Mouse (Mus musculus): ENCODE measurements at regions not wholly inside any gene's neighbourhood (a gene's known extent, or its start where the extent isn't known, plus 50 kb on each side); places are given as distances from the start of the nearest gene placed in this dataset.
"Not testable (repeated sequence)": the region's sequence is repeated elsewhere in the genome, so short reads cannot be mapped to it uniquely, and the experiment has no call there.

- Histone ChIP-seq H3K9ac (no peak overlapping the region), H3K27me3 (no peaks in the 10 kb centered on the region), H3K4me1 (no peaks in the 10 kb centered on the region), H3K4me2 (replicated peaks) (no peak overlapping the region), H3K4me3 (replicated peaks) (no peak overlapping the region), H3K9me3 (replicated peaks) (no peaks in the 10 kb centered on the region), H3K36me3 (no peaks in the 10 kb centered on the region), H3K27ac (replicated peaks) (no peak overlapping the region)
- WGBS, result 69% methylated on average over 3 of the region's 3 CpGs
- ATAC-seq (ENCODE audit: insufficient number of reproducible peaks, low FRiP score, low TSS enrichment, low read depth), result no peak
These were observed 467.3 kb upstream of the Slc35b3 start for GRCm38 (mm10) chr13:39427996-39428395.

GRCm38 (mm10) chr13:39425944-39426343, 465.3 kb upstream of the Slc35b3 start:
- no peak for ATAC-seq (ENCODE audit: insufficient number of reproducible peaks, low FRiP score, low TSS enrichment, low read depth)
- no peak overlapping the region for H3K4me3 ChIP-seq (replicated peaks)
- H3K9me3 ChIP-seq (replicated peaks), result no peaks in the 10 kb centered on the region
- 67% methylated on average over 6 of the region's 6 CpGs for WGBS
- no peaks in the 10 kb centered on the region for H3K27me3 ChIP-seq
- no peak overlapping the region for H3K9ac ChIP-seq
- H3K36me3 ChIP-seq, result no peaks in the 10 kb centered on the region
- no peak overlapping the region for H3K4me2 ChIP-seq (replicated peaks)
- no peak overlapping the region for H3K27ac ChIP-seq (replicated peaks)
- H3K4me1 ChIP-seq, result no peaks in the 10 kb centered on the region

- no peak overlapping the region for H3K27ac ChIP-seq (replicated peaks)
- no peaks in the 10 kb centered on the region for H3K36me3 ChIP-seq
- no peak overlapping the region for H3K4me2 ChIP-seq (replicated peaks)
- ATAC-seq (ENCODE audit: insufficient number of reproducible peaks, low FRiP score, low TSS enrichment, low read depth), result no peak
- no peaks in the 10 kb centered on the region for H3K4me1 ChIP-seq
- 34% methylated on average over 7 of the region's 7 CpGs for WGBS
- H3K27me3 ChIP-seq, result no peaks in the 10 kb centered on the region
- no peak overlapping the region for H3K9ac ChIP-seq
- H3K9me3 ChIP-seq (replicated peaks), result no peaks in the 10 kb centered on the region
- H3K4me3 ChIP-seq (replicated peaks), result no peak overlapping the region
These were observed 457.5 kb upstream of the Slc35b3 start for GRCm38 (mm10) chr13:39418127-39418526.

GRCm38 (mm10) chr13:39411471-39412251, 451.0 kb upstream of the Slc35b3 start:
- no peaks in the 10 kb centered on the region for H3K4me1 ChIP-seq
- 56% methylated on average over 14 of the region's 14 CpGs for WGBS
- no peak overlapping the region for H3K27ac ChIP-seq (replicated peaks)
- ATAC-seq (ENCODE audit: insufficient number of reproducible peaks, low FRiP score, low TSS enrichment, low read depth), result no peak
- no peaks in the 10 kb centered on the region for H3K9me3 ChIP-seq (replicated peaks)
- no peak overlapping the region for H3K9ac ChIP-seq
- H3K27me3 ChIP-seq, result no peaks in the 10 kb centered on the region
- no peak overlapping the region for H3K4me3 ChIP-seq (replicated peaks)
- H3K4me2 ChIP-seq (replicated peaks), result no peak overlapping the region
- no peaks in the 10 kb centered on the region for H3K36me3 ChIP-seq

GRCm38 (mm10) chr13:39392589-39392988, 431.9 kb upstream of the Slc35b3 start:
- H3K9me3 ChIP-seq (replicated peaks), result no peaks in the 10 kb centered on the region
- H3K27ac ChIP-seq (replicated peaks), result no peak overlapping the region
- no peaks in the 10 kb centered on the region for H3K36me3 ChIP-seq
- no peak overlapping the region for H3K9ac ChIP-seq
- ATAC-seq (ENCODE audit: insufficient number of reproducible peaks, low FRiP score, low TSS enrichment, low read depth), result no peak
- H3K4me2 ChIP-seq (replicated peaks), result no peak overlapping the region
- no peaks in the 10 kb centered on the region for H3K27me3 ChIP-seq
- no peak overlapping the region for H3K4me3 ChIP-seq (replicated peaks)
- 88% methylated on average over 3 of the region's 3 CpGs for WGBS
- H3K4me1 ChIP-seq, result no peaks in the 10 kb centered on the region

- H3K4me1 ChIP-seq; H3K9ac ChIP-seq; ATAC-seq (ENCODE audit: insufficient number of reproducible peaks, low FRiP score, low TSS enrichment, low read depth); H3K27me3 ChIP-seq; H3K27ac ChIP-seq (replicated peaks); H3K36me3 ChIP-seq; H3K4me3 ChIP-seq (replicated peaks); H3K4me2 ChIP-seq (replicated peaks); H3K9me3 ChIP-seq (replicated peaks): not testable (repeated sequence)
- WGBS, result 68% methylated on average over 1 of the region's 1 CpGs
These were observed 431.5 kb upstream of the Slc35b3 start for GRCm38 (mm10) chr13:39392151-39392550.

- no peaks in the 10 kb centered on the region for H3K4me1 ChIP-seq
- 73% methylated on average over 8 of the region's 8 CpGs for WGBS
- H3K27ac ChIP-seq (replicated peaks), result no peak overlapping the region
- H3K9me3 ChIP-seq (replicated peaks), result no peaks in the 10 kb centered on the region
- no peaks in the 10 kb centered on the region for H3K36me3 ChIP-seq
- no peak overlapping the region for H3K9ac ChIP-seq
- no peak overlapping the region for H3K4me3 ChIP-seq (replicated peaks)
- H3K27me3 ChIP-seq, result no peaks in the 10 kb centered on the region
- no peak for ATAC-seq (ENCODE audit: insufficient number of reproducible peaks, low FRiP score, low TSS enrichment, low read depth)
- H3K4me2 ChIP-seq (replicated peaks), result no peak overlapping the region
These were observed 416.0 kb upstream of the Slc35b3 start for GRCm38 (mm10) chr13:39376677-39377076.

GRCm38 (mm10) chr13:39376269-39376668, 415.6 kb upstream of the Slc35b3 start:
- H3K4me2 ChIP-seq (replicated peaks), result no peak overlapping the region
- no peak overlapping the region for H3K27ac ChIP-seq (replicated peaks)
- H3K36me3 ChIP-seq, result no peaks in the 10 kb centered on the region
- H3K4me1 ChIP-seq, result no peaks in the 10 kb centered on the region
- H3K27me3 ChIP-seq, result no peaks in the 10 kb centered on the region
- 50% methylated on average over 6 of the region's 6 CpGs for WGBS
- H3K9ac ChIP-seq, result no peak overlapping the region
- H3K9me3 ChIP-seq (replicated peaks), result no peaks in the 10 kb centered on the region
- no peak overlapping the region for H3K4me3 ChIP-seq (replicated peaks)
- no peak for ATAC-seq (ENCODE audit: insufficient number of reproducible peaks, low FRiP score, low TSS enrichment, low read depth)

- no peak overlapping the region for H3K9ac ChIP-seq
These were observed 411.9 kb upstream of the Slc35b3 start for GRCm38 (mm10) chr13:39372565-39372964.

GRCm38 (mm10) chr13:39363637-39364036, 403.0 kb upstream of the Slc35b3 start:
- H3K9ac ChIP-seq, result no peak overlapping the region
- no peaks in the 10 kb centered on the region for H3K27me3 ChIP-seq
- H3K4me3 ChIP-seq (replicated peaks), result no peak overlapping the region
- H3K9me3 ChIP-seq (replicated peaks), result no peaks in the 10 kb centered on the region
- WGBS, result 57% methylated on average over 4 of the region's 4 CpGs
- H3K27ac ChIP-seq (replicated peaks), result no peak overlapping the region
- ATAC-seq (ENCODE audit: insufficient number of reproducible peaks, low FRiP score, low TSS enrichment, low read depth), result no peak
- H3K4me2 ChIP-seq (replicated peaks), result no peak overlapping the region
- H3K4me1 ChIP-seq, result no peaks in the 10 kb centered on the region
- no peaks in the 10 kb centered on the region for H3K36me3 ChIP-seq

More at GRCm38 (mm10) chr13:39372565-39372964, 411.9 kb upstream of the Slc35b3 start:
- Histone ChIP-seq H3K4me2 (replicated peaks) (no peak overlapping the region), H3K9me3 (replicated peaks) (no peaks in the 10 kb centered on the region), H3K27me3 (no peaks in the 10 kb centered on the region), H3K27ac (replicated peaks) (no peak overlapping the region), H3K4me1 (no peaks in the 10 kb centered on the region), H3K36me3 (no peaks in the 10 kb centered on the region), H3K4me3 (replicated peaks) (no peak overlapping the region)
- ATAC-seq (ENCODE audit: insufficient number of reproducible peaks, low FRiP score, low TSS enrichment, low read depth), result no peak
- WGBS, result 80% methylated on average over 3 of the region's 3 CpGs

- H3K4me1 ChIP-seq, result no peaks in the 10 kb centered on the region
- no peak overlapping the region for H3K4me3 ChIP-seq (replicated peaks)
- H3K27ac ChIP-seq (replicated peaks), result no peak overlapping the region
- no peaks in the 10 kb centered on the region for H3K9me3 ChIP-seq (replicated peaks)
- no peak overlapping the region for H3K4me2 ChIP-seq (replicated peaks)
- ATAC-seq (ENCODE audit: insufficient number of reproducible peaks, low FRiP score, low TSS enrichment, low read depth), result no peak
- no peaks in the 10 kb centered on the region for H3K36me3 ChIP-seq
- H3K27me3 ChIP-seq, result no peaks in the 10 kb centered on the region
- H3K9ac ChIP-seq, result no peak overlapping the region
- 70% methylated on average over 13 of the region's 13 CpGs for WGBS
These were observed 401.9 kb upstream of the Slc35b3 start for GRCm38 (mm10) chr13:39362536-39362935.

- Histone ChIP-seq H3K9ac (no peak overlapping the region), H3K27ac (replicated peaks) (no peak overlapping the region), H3K4me2 (replicated peaks) (no peak overlapping the region), H3K36me3 (no peaks in the 10 kb centered on the region), H3K4me3 (replicated peaks) (no peak overlapping the region), H3K4me1 (no peaks in the 10 kb centered on the region), H3K9me3 (replicated peaks) (no peaks in the 10 kb centered on the region), H3K27me3 (no peaks in the 10 kb centered on the region)
- no peak for ATAC-seq (ENCODE audit: insufficient number of reproducible peaks, low FRiP score, low TSS enrichment, low read depth)
- 65% methylated on average over 2 of the region's 2 CpGs for WGBS
These were observed 390.9 kb upstream of the Slc35b3 start for GRCm38 (mm10) chr13:39351606-39352005.
